Mouse (Mus musculus) liver, postnatal 0 days (tissue): ENCODE results near the gene Scube2. TPM values are rescaled to one million over a fixed set of nuclear protein-coding genes. Genes with fewer than 3 reads are reported as not detected.
A peak's percentile ranks its signal among the peaks of the same experiment; 100 is the strongest.

Source experiments
- ATAC-seq: fragments of 200-750 bp; cut with Nextera tagmentation; 2 replicates; pipeline ENCODE4 v1.8.0; 2017; ENCODE audit warnings: mild to moderate bottlenecking, moderate library complexity
- DNase-seq: peaks from one replicate; pipeline ENCODE4 v3.0.0-alpha.2; 2016
- H3K27ac ChIP-seq: fragments of 300-500 bp; sonication (generic); 2 replicates; pipeline ENCODE4 v1.5.1; 2014; ENCODE audit warnings: antibody characterized with exemption, moderate library complexity, mild to moderate bottlenecking, low read depth
- H3K27me3 ChIP-seq: fragments of 300-500 bp; sonication (generic); 2 replicates; pipeline ENCODE4 v1.6.1; 2014; ENCODE audit warnings: low read length, control low read depth, mixed read lengths; ENCODE audit not compliant: insufficient read depth
- H3K36me3 ChIP-seq: fragments of 300-500 bp; sonication (generic); replicated peaks from 2 replicates; pipeline ENCODE4 v1.6.1; 2014; ENCODE audit warnings: mild to moderate bottlenecking, control low read depth, low read length, moderate library complexity, mixed read lengths; ENCODE audit not compliant: insufficient read depth
- H3K4me1 ChIP-seq: fragments of 300-500 bp; sonication (generic); 2 replicates; pipeline ENCODE4 v1.6.1; 2014; ENCODE audit warnings: antibody characterized with exemption, mild to moderate bottlenecking, control low read depth; ENCODE audit not compliant: insufficient read depth
- H3K4me2 ChIP-seq: fragments of 300-500 bp; sonication (generic); 2 replicates; pipeline ENCODE4 v1.6.1; 2014; ENCODE audit warnings: low read depth, mild to moderate bottlenecking, low read length, moderate library complexity, mixed read lengths
- H3K4me3 ChIP-seq: fragments of 300-500 bp; sonication (generic); 2 replicates; pipeline ENCODE4 v1.5.1; 2014; ENCODE audit warnings: low read depth, low read length
- H3K9ac ChIP-seq: fragments of 300-500 bp; sonication (generic); replicated peaks from 2 replicates; pipeline ENCODE4 v1.6.1; 2014; ENCODE audit warnings: mild to moderate bottlenecking, moderate library complexity
- H3K9me3 ChIP-seq: fragments of 300-500 bp; sonication (generic); 2 replicates; pipeline ENCODE4 v1.6.1; 2016; ENCODE audit warnings: mild to moderate bottlenecking, control low read depth, low read length, mixed read lengths
- CTCF ChIP-seq: sonication (generic); IDR thresholded peaks from 2 replicates; pipeline ENCODE4 v1.5.1; 2016; ENCODE audit warnings: antibody characterized with exemption, low read depth
- EP300 ChIP-seq: IDR thresholded peaks from 2 replicates; pipeline ENCODE4 v1.6.1; 2016; ENCODE audit warnings: antibody characterized with exemption, low read depth, mild to moderate bottlenecking
- WGBS: fragments of 180-500 bp; shearing (Covaris S2); extraction: QIAGEN DNeasy Blood & Tissue Kit; methylation state at CpG from one replicate; pipeline ENCODE4 v1.1.7; 2014; ENCODE audit not compliant: insufficient replicate concordance; 5-methylcytosine and 5-hydroxymethylcytosine counted together
- polyA plus RNA-seq: library from polyadenylated mRNA; unstranded; fragments of >200 nt; fragmentation: Nextera tagmentation; extraction: Ambion mirVana; gene quantifications from 2 replicates; pipeline ENCODE4 v1.2.1, GENCODE M21; 2015

Gene Scube2
- polyA plus RNA-seq, 1 experiment from 2014 or later = 0.06 TPM

- H3K4me2 ChIP-seq = peak within 1 kb of the TSS; percentile 74
- peaks cover 48% of the 10 kb centered on the region for H3K27me3 ChIP-seq
- no peak within 1 kb of the TSS for H3K27ac ChIP-seq
- H3K9me3 ChIP-seq = no peaks in the 10 kb centered on the region
- no peaks in the 10 kb centered on the region for H3K36me3 ChIP-seq
- TF ChIP-seq CTCF (no peak), EP300 (no peak)
- WGBS = 3% methylated on average over 52 of the region's 52 CpGs
- H3K4me1 ChIP-seq = peaks cover 12% of the 10 kb centered on the region
- H3K9ac ChIP-seq = 0 out of 2 replicates have a peak within 1 kb of the TSS, but pooled peaks have one; percentile 6
- ATAC-seq (peak; percentile 84), DNase-seq (peak; percentile 83)
- peak within 1 kb of the TSS; percentile 44 for H3K4me3 ChIP-seq
Measured at GRCm38 (mm10) chr7:109781470-109782203, 83.8 kb downstream of the Scube2 start, which contains the start of gene Nrip3. TSS of gene Nrip3 (minus strand) at chr7:109782025.

GRCm38 (mm10) chr7:109781087-109781469 is 84.4 kb downstream of the Scube2 start:
- WGBS = 2% methylated on average over 18 of the region's 24 CpGs
- H3K4me1 ChIP-seq = peaks cover 12% of the 10 kb centered on the region
- no peak for DNase-seq
- H3K4me2 ChIP-seq = peak overlapping the region; percentile 74
- 0 out of 2 replicates have a peak overlapping the region, but pooled peaks have one; percentile 6 for H3K9ac ChIP-seq
- peak overlapping the region; percentile 44 for H3K4me3 ChIP-seq
- no peak overlapping the region for H3K27ac ChIP-seq
- H3K36me3 ChIP-seq = no peaks in the 10 kb centered on the region
- peak; percentile 77 for ATAC-seq
- TF ChIP-seq CTCF = no peak
- TF ChIP-seq EP300 = no peak
- H3K9me3 ChIP-seq = no peaks in the 10 kb centered on the region
- H3K27me3 ChIP-seq = peaks cover 48% of the 10 kb centered on the region

GRCm38 (mm10) chr7:109772251-109772650 is 93.2 kb downstream of the Scube2 start:
- Histone ChIP-seq H3K4me2 (no peak overlapping the region), H3K27me3 (no peaks in the 10 kb centered on the region), H3K9me3 (no peaks in the 10 kb centered on the region), H3K27ac (no peak overlapping the region), H3K36me3 (no peaks in the 10 kb centered on the region), H3K9ac (no peak overlapping the region), H3K4me1 (peaks cover 9% of the 10 kb centered on the region), H3K4me3 (no peak overlapping the region)
- TF ChIP-seq EP300 = no peak
- no peak for TF ChIP-seq CTCF
- no peak for ATAC-seq
- no peak for DNase-seq

DNA sequence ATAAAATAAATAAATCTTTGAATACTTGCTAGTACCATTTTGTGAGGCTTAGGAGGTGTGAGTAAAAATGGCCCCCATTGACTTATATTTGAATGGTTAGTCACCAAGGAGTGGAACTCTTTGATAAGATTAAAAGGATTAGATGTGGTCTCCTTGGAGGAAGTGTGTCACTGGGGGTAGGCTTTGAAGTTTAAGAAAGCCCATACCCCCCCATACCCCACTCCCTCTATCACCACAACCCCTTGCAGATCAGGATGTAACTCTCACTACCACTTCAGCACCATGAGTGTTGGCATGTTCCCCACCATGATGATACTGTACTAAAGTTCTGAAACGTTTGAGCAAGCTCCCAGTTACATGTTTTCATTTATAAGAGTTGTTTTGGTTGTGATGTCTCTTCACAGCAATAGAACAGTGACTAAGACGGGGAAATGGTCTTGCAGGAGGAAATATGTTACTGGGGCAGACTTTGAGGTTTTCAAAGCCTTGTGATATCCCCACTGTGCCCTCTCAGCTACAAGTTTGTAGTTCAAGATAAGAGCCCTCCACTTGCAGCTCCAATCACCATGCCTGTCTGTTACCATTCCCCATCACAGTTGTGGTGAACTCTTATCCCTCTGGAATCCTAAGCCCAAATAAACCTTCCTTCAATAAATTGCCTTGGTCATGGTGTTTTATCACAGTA is 96.6 kb downstream of the Scube2 start:
- 22% methylated on average over 2 of the region's 2 CpGs for WGBS
- H3K9ac ChIP-seq = no peak overlapping the region
- DNase-seq = no peak
- ATAC-seq = no peak
- H3K4me3 ChIP-seq = no peak overlapping the region
- TF ChIP-seq CTCF (no peak), EP300 (no peak)
- H3K4me1 ChIP-seq = peaks cover 9% of the 10 kb centered on the region
- no peak overlapping the region for H3K27ac ChIP-seq
- H3K9me3 ChIP-seq = no peaks in the 10 kb centered on the region
- no peak overlapping the region for H3K4me2 ChIP-seq
- no peaks in the 10 kb centered on the region for H3K36me3 ChIP-seq
- H3K27me3 ChIP-seq = no peaks in the 10 kb centered on the region

GRCm38 (mm10) chr7:109767575-109768350 is 97.7 kb downstream of the Scube2 start:
- DNase-seq (no peak), ATAC-seq (peak; percentile 74)
- Histone ChIP-seq H3K9me3 (no peaks in the 10 kb centered on the region), H3K27me3 (no peaks in the 10 kb centered on the region), H3K36me3 (no peaks in the 10 kb centered on the region), H3K4me1 (peaks cover 9% of the 10 kb centered on the region), H3K27ac (0 out of 2 replicates have a peak overlapping the region, but pooled peaks have one; percentile 29), H3K4me2 (peak overlapping the region; percentile 48), H3K4me3 (no peak overlapping the region), H3K9ac (no peak overlapping the region)
- WGBS = 70% methylated on average over 7 of the region's 7 CpGs
- TF ChIP-seq CTCF (no peak), EP300 (peak; percentile 36; the same call in 1 of the 2 replicates)

DNA sequence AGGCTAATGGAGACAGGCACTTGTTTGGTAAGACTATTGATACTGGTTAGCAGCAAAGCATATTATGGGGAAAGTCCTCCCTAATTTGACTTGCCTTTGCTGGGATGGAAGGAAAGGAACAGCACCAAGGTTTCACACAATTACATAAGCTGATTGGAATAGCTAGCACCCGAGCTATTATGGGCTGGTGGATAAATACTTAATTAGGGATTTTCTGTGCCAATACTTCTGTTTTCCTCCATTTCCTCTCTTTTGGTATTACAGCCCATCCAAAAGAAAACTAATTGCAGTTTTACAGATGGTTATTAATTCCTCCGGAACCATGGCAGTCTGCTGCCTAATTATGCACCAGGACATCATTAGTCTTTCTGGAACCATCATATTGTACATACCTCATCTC is 101.5 kb downstream of the Scube2 start:
- TF ChIP-seq EP300 (no peak), CTCF (no peak)
- H3K27ac ChIP-seq = no peak overlapping the region

More for the DNA sequence above, 101.5 kb downstream of the Scube2 start:
- no peaks in the 10 kb centered on the region for H3K36me3 ChIP-seq
- H3K4me2 ChIP-seq = no peak overlapping the region
- peaks cover 9% of the 10 kb centered on the region for H3K4me1 ChIP-seq
- no peak for DNase-seq
- WGBS = 71% methylated on average over 2 of the region's 2 CpGs
- no peak overlapping the region for H3K9ac ChIP-seq
- no peak overlapping the region for H3K4me3 ChIP-seq
- no peaks in the 10 kb centered on the region for H3K9me3 ChIP-seq
- no peaks in the 10 kb centered on the region for H3K27me3 ChIP-seq
- no peak for ATAC-seq
